Mouse (Mus musculus): Measurements from ENCODE around the gene Pef1. TPM values are rescaled to one million over a fixed set of nuclear protein-coding genes. Genes with fewer than 3 reads are reported as not detected.

Gene Pef1
- polyA plus RNA-seq, 1 experiment: 73.5 TPM

DNA sequence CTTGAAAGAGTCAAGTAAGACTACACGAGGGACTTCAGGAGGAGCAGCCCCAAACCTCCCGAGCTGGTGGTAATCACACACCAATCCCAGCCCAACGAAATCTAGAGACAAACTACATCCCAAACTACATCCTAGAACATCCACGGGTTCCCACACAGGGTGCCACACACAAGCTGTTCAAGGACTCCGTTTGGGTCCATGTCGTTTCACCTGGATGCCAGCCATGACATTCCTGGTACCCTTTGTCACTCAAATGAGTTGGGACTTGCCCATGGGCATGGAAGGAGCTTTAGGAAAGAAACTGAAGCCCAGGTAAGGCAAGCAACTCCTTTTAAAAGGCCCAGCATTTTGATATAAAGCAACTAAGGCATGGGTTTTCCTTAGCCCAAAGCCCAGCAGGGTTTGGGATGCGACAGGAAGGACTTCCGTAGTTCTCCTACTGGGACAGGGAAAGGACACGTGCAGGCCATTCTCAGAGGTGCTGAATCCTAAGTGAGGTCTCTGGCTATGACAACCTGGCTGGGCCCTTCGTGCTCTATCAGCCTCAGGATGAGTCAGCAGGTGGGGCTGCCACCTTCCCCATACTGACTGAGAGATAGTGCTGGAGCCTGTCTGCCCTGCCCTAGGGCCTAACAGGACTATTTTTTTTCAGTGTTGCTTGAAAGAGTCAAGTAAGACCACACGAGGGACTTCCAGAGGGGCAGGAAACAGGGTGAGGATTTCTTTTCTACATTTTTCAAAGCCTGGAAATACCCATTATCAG lies 70.9 kb downstream of the Pef1 start:
- no peak for DNase-seq (ENCODE audit: extremely low spot score in 1 of 2, low spot score in 1 of 2)

- no peak for DNase-seq (ENCODE audit: extremely low spot score in 1 of 2, low spot score in 1 of 2)
These were observed 71.6 kb downstream of the Pef1 start for GRCm38 (mm10) chr4:130173911-130174311.

- DNase-seq (ENCODE audit: extremely low spot score in 1 of 2, low spot score in 1 of 2): no peak
These were observed 72.1 kb downstream of the Pef1 start for GRCm38 (mm10) chr4:130174335-130175031.

- DNase-seq (ENCODE audit: extremely low spot score in 1 of 2, low spot score in 1 of 2): no peak
These were observed 72.8 kb downstream of the Pef1 start, which contains the start of gene Tinagl1 for GRCm38 (mm10) chr4:130175072-130175711. Gene Tinagl1, minus strand, starts transcription at chr4:130175122.

GRCm38 (mm10) chr4:130176156-130176720 lies 73.9 kb downstream of the Pef1 start:
- no peak for DNase-seq (ENCODE audit: extremely low spot score in 1 of 2, low spot score in 1 of 2)

DNA sequence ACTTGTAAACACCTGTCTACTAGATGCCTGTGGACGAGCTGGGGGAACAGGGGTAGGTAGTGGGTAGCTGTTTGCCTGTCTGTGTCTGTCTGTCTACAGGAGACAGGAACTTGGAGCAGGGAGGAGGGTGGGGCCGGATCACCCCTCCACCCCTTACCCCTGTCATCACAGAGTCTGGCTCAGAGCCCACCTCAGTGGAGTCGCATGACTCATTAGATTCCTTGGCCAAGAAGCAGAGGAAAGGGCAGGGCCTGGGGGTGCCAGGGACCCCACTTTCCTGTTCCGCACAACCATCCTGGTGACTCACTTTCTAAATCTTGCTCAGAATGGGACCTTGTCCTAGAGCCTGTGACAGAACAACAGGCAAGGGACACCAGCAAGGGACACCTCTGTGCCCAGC lies 74.7 kb downstream of the Pef1 start:
- DNase-seq (ENCODE audit: extremely low spot score in 1 of 2, low spot score in 1 of 2): no peak

GRCm38 (mm10) chr4:130177536-130177935 lies 75.2 kb downstream of the Pef1 start:
- no peak for DNase-seq (ENCODE audit: extremely low spot score in 1 of 2, low spot score in 1 of 2)

Other genes starting within 250 kb of the Pef1 start
- gene Spocd1, start 173.3 kb upstream of the Pef1 start, polyA plus RNA-seq (2012; rRNA removed): 0.40 TPM in 2 replicates
- gene Adgrb2, start 117.7 kb upstream of the Pef1 start, polyA plus RNA-seq (2012; rRNA removed): 263 and 272 TPM in 2 replicates
- gene Col16a1, start 54.7 kb upstream of the Pef1 start, polyA plus RNA-seq (2012; rRNA removed): 40.4 and 40.6 TPM in 2 replicates
- 2.8 and 3.9 TPM in 2 replicates for gene Hcrtr1, start 36.8 kb downstream of the Pef1 start, polyA plus RNA-seq (2012; rRNA removed)
- gene Tinagl1, start 72.6 kb downstream of the Pef1 start, polyA plus RNA-seq (2012; rRNA removed): 12.1 and 14.4 TPM in 2 replicates
- not detected in 2 replicates for gene Gm853, start 119.8 kb downstream of the Pef1 start, polyA plus RNA-seq (2012; rRNA removed)
- gene Serinc2, start 176.6 kb downstream of the Pef1 start, polyA plus RNA-seq (2012; rRNA removed): 6.9 and 8.4 TPM in 2 replicates
- 248 and 255 TPM in 2 replicates for gene Fabp3, start 206.0 kb downstream of the Pef1 start, polyA plus RNA-seq (2012; rRNA removed)
- 1.2 and 2.3 TPM in 2 replicates for gene Gm10570, start 206.1 kb downstream of the Pef1 start, polyA plus RNA-seq (2012; rRNA removed)